Mouse (Mus musculus): ENCODE results near the gene Bmp5. TPM values are rescaled to one million over a fixed set of nuclear protein-coding genes. Genes with fewer than 3 reads are reported as not detected.
A peak's percentile ranks its signal among the peaks of the same experiment; 100 is the strongest.

Bmp5 gene
- 8.4 and 9.9 TPM in 2 replicates for polyA plus RNA-seq (2016; fragmentation: Nextera tagmentation; extraction: Ambion mirVana)

- WGBS: 9% methylated on average over 7 of the region's 7 CpGs
- Histone ChIP-seq H3K27ac (peak within 1 kb of the TSS; percentile 37; the same call in 1 of the 2 replicates), H3K4me2 (peak within 1 kb of the TSS; percentile 54), H3K27me3 (no peaks in the 10 kb centered on the region), H3K9ac (replicated peaks) (peak within 1 kb of the TSS; percentile 14; the same call in 1 of the 2 replicates), H3K9me3 (no peaks in the 10 kb centered on the region), H3K4me3 (replicated peaks) (peak within 1 kb of the TSS; percentile 32), H3K36me3 (no peaks in the 10 kb centered on the region), H3K4me1 (replicated peaks) (peaks cover 22% of the 10 kb centered on the region)
- ATAC-seq (ENCODE audit: insufficient number of reproducible peaks, insufficient read depth, low FRiP score, low TSS enrichment, low read depth): no peak
Measured at GRCm38 (mm10) chr9:75775129-75775845, at the start of gene Bmp5. Gene Bmp5, plus strand, starts transcription at chr9:75775364.

GRCm38 (mm10) chr9:75760075-75760474 is 15.1 kb upstream of the Bmp5 start:
- no peak for ATAC-seq (ENCODE audit: insufficient number of reproducible peaks, insufficient read depth, low FRiP score, low TSS enrichment, low read depth)
- Histone ChIP-seq H3K27ac (no peak overlapping the region), H3K36me3 (no peaks in the 10 kb centered on the region), H3K27me3 (no peaks in the 10 kb centered on the region), H3K4me2 (no peak overlapping the region), H3K4me3 (replicated peaks) (no peak overlapping the region), H3K9ac (replicated peaks) (no peak overlapping the region), H3K4me1 (replicated peaks) (no peaks in the 10 kb centered on the region), H3K9me3 (no peaks in the 10 kb centered on the region)
- 29% methylated on average over 5 of the region's 5 CpGs for WGBS

GRCm38 (mm10) chr9:75761567-75761966 is 13.6 kb upstream of the Bmp5 start:
- no peaks in the 10 kb centered on the region for H3K27me3 ChIP-seq
- no peak overlapping the region for H3K4me3 ChIP-seq (replicated peaks)
- no peaks in the 10 kb centered on the region for H3K9me3 ChIP-seq
- no peaks in the 10 kb centered on the region for H3K4me1 ChIP-seq (replicated peaks)
- no peak overlapping the region for H3K4me2 ChIP-seq
- no peak overlapping the region for H3K27ac ChIP-seq
- 85% methylated on average over 2 of the region's 2 CpGs for WGBS
- ATAC-seq (ENCODE audit: insufficient number of reproducible peaks, insufficient read depth, low FRiP score, low TSS enrichment, low read depth): no peak
- H3K9ac ChIP-seq (replicated peaks): no peak overlapping the region
- no peaks in the 10 kb centered on the region for H3K36me3 ChIP-seq

GRCm38 (mm10) chr9:75762487-75762886 is 12.7 kb upstream of the Bmp5 start:
- H3K4me1 ChIP-seq (replicated peaks): no peaks in the 10 kb centered on the region
- H3K36me3 ChIP-seq: no peaks in the 10 kb centered on the region
- no peaks in the 10 kb centered on the region for H3K27me3 ChIP-seq
- H3K9me3 ChIP-seq: no peaks in the 10 kb centered on the region
- no peak overlapping the region for H3K9ac ChIP-seq (replicated peaks)
- ATAC-seq (ENCODE audit: insufficient number of reproducible peaks, insufficient read depth, low FRiP score, low TSS enrichment, low read depth): no peak
- 34% methylated on average over 5 of the region's 5 CpGs for WGBS
- no peak overlapping the region for H3K4me2 ChIP-seq
- H3K27ac ChIP-seq: no peak overlapping the region
- H3K4me3 ChIP-seq (replicated peaks): no peak overlapping the region

- no peak overlapping the region for H3K9ac ChIP-seq (replicated peaks)
- H3K27ac ChIP-seq: no peak overlapping the region
- no peak overlapping the region for H3K4me2 ChIP-seq
- no peaks in the 10 kb centered on the region for H3K4me1 ChIP-seq (replicated peaks)
- WGBS: 90% methylated on average over 7 of the region's 7 CpGs
- H3K36me3 ChIP-seq: no peaks in the 10 kb centered on the region
- no peaks in the 10 kb centered on the region for H3K9me3 ChIP-seq
- H3K4me3 ChIP-seq (replicated peaks): no peak overlapping the region
- H3K27me3 ChIP-seq: no peaks in the 10 kb centered on the region
- no peak for ATAC-seq (ENCODE audit: insufficient number of reproducible peaks, insufficient read depth, low FRiP score, low TSS enrichment, low read depth)
Measured at GRCm38 (mm10) chr9:75764792-75765191, 10.4 kb upstream of the Bmp5 start.

GRCm38 (mm10) chr9:75766521-75766920 is 8.6 kb upstream of the Bmp5 start:
- Histone ChIP-seq H3K9ac (replicated peaks) (no peak overlapping the region), H3K9me3 (no peaks in the 10 kb centered on the region), H3K4me3 (replicated peaks) (no peak overlapping the region), H3K27me3 (no peaks in the 10 kb centered on the region), H3K4me2 (no peak overlapping the region), H3K27ac (no peak overlapping the region), H3K36me3 (no peaks in the 10 kb centered on the region), H3K4me1 (replicated peaks) (no peaks in the 10 kb centered on the region)
- ATAC-seq (ENCODE audit: insufficient number of reproducible peaks, insufficient read depth, low FRiP score, low TSS enrichment, low read depth): no peak
- WGBS: 88% methylated on average over 5 of the region's 5 CpGs

GRCm38 (mm10) chr9:75769042-75769441 is 6.1 kb upstream of the Bmp5 start:
- H3K4me2 ChIP-seq: no peak overlapping the region
- H3K9me3 ChIP-seq: no peaks in the 10 kb centered on the region
- H3K36me3 ChIP-seq: no peaks in the 10 kb centered on the region
- no peak for ATAC-seq (ENCODE audit: insufficient number of reproducible peaks, insufficient read depth, low FRiP score, low TSS enrichment, low read depth)
- no peak overlapping the region for H3K9ac ChIP-seq (replicated peaks)
- H3K27me3 ChIP-seq: no peaks in the 10 kb centered on the region
- H3K4me1 ChIP-seq (replicated peaks): peaks cover 4% of the 10 kb centered on the region; the same call in 1 of the 2 replicates
- 49% methylated on average over 3 of the region's 3 CpGs for WGBS
- H3K27ac ChIP-seq: no peak overlapping the region
- H3K4me3 ChIP-seq (replicated peaks): no peak overlapping the region

GRCm38 (mm10) chr9:75776153-75776552 is 989 bp downstream of the Bmp5 start:
- H3K4me3 ChIP-seq (replicated peaks): peak overlapping the region; percentile 32
- no peak for ATAC-seq (ENCODE audit: insufficient number of reproducible peaks, insufficient read depth, low FRiP score, low TSS enrichment, low read depth)
- WGBS: 44% methylated on average over 7 of the region's 7 CpGs
- H3K9me3 ChIP-seq: no peaks in the 10 kb centered on the region
- H3K9ac ChIP-seq (replicated peaks): no peak overlapping the region; the same call in 1 of the 2 replicates
- peaks cover 29% of the 10 kb centered on the region for H3K4me1 ChIP-seq (replicated peaks)
- H3K27me3 ChIP-seq: no peaks in the 10 kb centered on the region
- peak overlapping the region; percentile 54 for H3K4me2 ChIP-seq
- H3K27ac ChIP-seq: no peak overlapping the region; the same call in 1 of the 2 replicates
- H3K36me3 ChIP-seq: no peaks in the 10 kb centered on the region

GRCm38 (mm10) chr9:75778762-75779346 is 3.7 kb downstream of the Bmp5 start:
- no peak overlapping the region for H3K27ac ChIP-seq
- H3K9me3 ChIP-seq: no peaks in the 10 kb centered on the region
- peak overlapping the region; percentile 30 for H3K4me2 ChIP-seq
- 59% methylated on average over 9 of the region's 9 CpGs for WGBS
- 0 out of 2 replicates have a peak, but pooled peaks have one; percentile 63 for ATAC-seq (ENCODE audit: insufficient number of reproducible peaks, insufficient read depth, low FRiP score, low TSS enrichment, low read depth)
- no peaks in the 10 kb centered on the region for H3K36me3 ChIP-seq
- no peaks in the 10 kb centered on the region for H3K27me3 ChIP-seq
- peaks cover 34% of the 10 kb centered on the region for H3K4me1 ChIP-seq (replicated peaks)
- H3K9ac ChIP-seq (replicated peaks): no peak overlapping the region
- H3K4me3 ChIP-seq (replicated peaks): peak overlapping the region; percentile 9

- no peak overlapping the region for H3K9ac ChIP-seq (replicated peaks)
- no peak overlapping the region for H3K27ac ChIP-seq
- ATAC-seq (ENCODE audit: insufficient number of reproducible peaks, insufficient read depth, low FRiP score, low TSS enrichment, low read depth): no peak
- 18% methylated on average over 5 of the region's 5 CpGs for WGBS
- no peaks in the 10 kb centered on the region for H3K36me3 ChIP-seq
- no peaks in the 10 kb centered on the region for H3K27me3 ChIP-seq
- peaks cover 21% of the 10 kb centered on the region for H3K4me1 ChIP-seq (replicated peaks)
- H3K4me3 ChIP-seq (replicated peaks): 0 out of 2 replicates have a peak overlapping the region, but pooled peaks have one; percentile 7
- peak overlapping the region; percentile 39 for H3K4me2 ChIP-seq
- H3K9me3 ChIP-seq: no peaks in the 10 kb centered on the region
Measured at GRCm38 (mm10) chr9:75780558-75781276, 5.6 kb downstream of the Bmp5 start.

GRCm38 (mm10) chr9:75781600-75781999 is 6.4 kb downstream of the Bmp5 start:
- H3K4me2 ChIP-seq: peak overlapping the region; percentile 8
- H3K36me3 ChIP-seq: no peaks in the 10 kb centered on the region
- no peak for ATAC-seq (ENCODE audit: insufficient number of reproducible peaks, insufficient read depth, low FRiP score, low TSS enrichment, low read depth)
- no peak overlapping the region for H3K27ac ChIP-seq
- H3K4me1 ChIP-seq (replicated peaks): peaks cover 20% of the 10 kb centered on the region
- H3K9me3 ChIP-seq: no peaks in the 10 kb centered on the region
- no peak overlapping the region for H3K4me3 ChIP-seq (replicated peaks)
- no peak overlapping the region for H3K9ac ChIP-seq (replicated peaks)
- no peaks in the 10 kb centered on the region for H3K27me3 ChIP-seq
- 16% methylated on average over 5 of the region's 5 CpGs for WGBS

Data from limb, embryonic 12.5 days (tissue).